Mouse (Mus musculus): ENCODE results near the gene Twist2.

- TF ChIP-seq ZC3H11A (IDR thresholded peaks at IDR 0.05; ENCODE audit: borderline replicate concordance, low read depth, low read length) (no peak), MAFK (IDR thresholded peaks at IDR 0.05; ENCODE audit: insufficient read depth, low read depth, low read length) (no peak), CHD2 (IDR thresholded peaks at IDR 0.05; ENCODE audit: low read depth, low read length) (no peak)
Observed at GRCm38 (mm10) chr1:91883115-91883514, 81.9 kb downstream of the Twist2 start.

All from ES-E14 (cell line).